Mouse (Mus musculus): ENCODE measurements around the gene Abl2.

DNA sequence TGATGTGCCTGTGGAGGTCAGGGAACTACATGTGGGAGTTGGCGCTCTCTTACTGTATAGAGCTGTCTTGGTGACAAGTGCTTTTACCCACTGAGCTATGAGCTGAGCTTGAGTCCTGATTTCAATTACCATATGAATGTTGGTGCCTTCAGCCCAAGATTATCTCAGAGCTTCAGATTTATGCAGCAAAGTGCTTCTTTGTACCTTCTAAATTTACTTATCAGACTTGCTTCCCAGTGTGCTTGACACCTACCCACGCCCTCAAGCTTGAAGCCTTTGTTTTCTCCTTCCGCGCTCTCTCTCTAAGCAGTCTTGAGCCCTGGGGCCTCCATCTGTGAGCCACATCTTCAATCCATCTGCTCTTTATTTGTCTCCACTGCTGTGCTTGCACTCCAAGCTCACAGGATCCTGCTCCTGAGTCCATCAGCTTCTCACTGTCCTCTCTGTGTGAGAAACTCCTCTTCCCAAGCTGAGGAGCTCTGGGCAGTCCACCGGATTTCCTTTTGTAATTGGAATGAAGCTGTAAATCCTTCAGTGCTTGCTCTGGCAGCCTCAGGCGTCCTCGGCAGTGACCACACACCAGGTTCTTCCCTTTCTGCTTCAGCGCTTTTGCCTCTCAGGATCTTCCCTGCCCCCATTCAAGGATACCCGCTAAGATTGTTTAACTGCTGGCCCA lies 55.4 kb downstream of the Abl2 start:
- TF ChIP-seq EP300 (IDR thresholded peaks at IDR 0.05; ENCODE audit: low read length) (no peak), POLR2A (IDR thresholded peaks at IDR 0.05; ENCODE audit: low read depth, low read length) (no peak), CTCF (conservative IDR thresholded peaks at IDR 0.05 in 1 of 2, IDR thresholded peaks at IDR 0.05 in 1 of 2; ENCODE audit: low read depth in 2 of 2, low read length in 2 of 2) (no peak), ELF1 (IDR thresholded peaks at IDR 0.05; ENCODE audit: low read depth, low read length) (no peak), USF1 (IDR thresholded peaks at IDR 0.05; ENCODE audit: low read depth, low read length) (no peak), MYC (IDR thresholded peaks at IDR 0.05; ENCODE audit: low read depth, low read length) (no peak), ZNF384 (IDR thresholded peaks at IDR 0.05; ENCODE audit: low read depth, low read length) (no peak), NELFE (IDR thresholded peaks at IDR 0.05; ENCODE audit: low read depth, low read length) (no peak), MAX (IDR thresholded peaks at IDR 0.05; ENCODE audit: low read length) (no peak)
